Mouse (Mus musculus) ovary, postnatal 10 days (tissue): ENCODE data around the gene Ctps2.

Source experiments
- DNase-seq: peaks from one replicate; pipeline ENCODE4 v3.0.0; 2022; ENCODE audit warnings: low spot score

Ctps2 gene

GRCm38 (mm10) chrX:162976194-162976593 is 75.2 kb downstream of the Ctps2 start:
- no peak for DNase-seq

GRCm38 (mm10) chrX:162986876-162987495 is 85.9 kb downstream of the Ctps2 start:
- DNase-seq = no peak

- DNase-seq = no peak
These were observed 90.4 kb downstream of the Ctps2 start for GRCm38 (mm10) chrX:162991396-162991795.

GRCm38 (mm10) chrX:162992121-162992520 is 91.1 kb downstream of the Ctps2 start:
- no peak for DNase-seq

- no peak for DNase-seq
These were observed 126.8 kb downstream of the Ctps2 start for GRCm38 (mm10) chrX:163027864-163028263.

GRCm38 (mm10) chrX:163038767-163039166 is 137.7 kb downstream of the Ctps2 start:
- DNase-seq = no peak

GRCm38 (mm10) chrX:163042771-163043170 is 141.7 kb downstream of the Ctps2 start:
- no peak for DNase-seq

- DNase-seq = no peak
These were observed 162.9 kb downstream of the Ctps2 start for GRCm38 (mm10) chrX:163063936-163064335.
